Mouse (Mus musculus): Measurements from ENCODE around the gene Nppb. TPM values are rescaled to one million over a fixed set of nuclear protein-coding genes. Genes with fewer than 3 reads are reported as not detected.

Gene Nppb
- total and polyA plus RNA-seq, 3 experiments: not detected

GRCm38 (mm10) chr4:147937021-147937420 is 48.6 kb upstream of the Nppb start:
- TF ChIP-seq ETS1 (IDR thresholded peaks at IDR 0.05; ENCODE audit: low read depth, low read length) (no peak), ZKSCAN1 (IDR thresholded peaks at IDR 0.05; ENCODE audit: low read depth, low read length) (no peak), SIN3A (IDR thresholded peaks at IDR 0.05; ENCODE audit: low read length) (peak; percentile 4; the same call in 1 of the 2 replicates), MAZ (IDR thresholded peaks at IDR 0.05; ENCODE audit: low read depth, low read length) (peak; percentile 12; the same call in 1 of the 2 replicates)
- peaks cover 7 to 22% of the 10 kb centered on the region in 2 experiments for H3K4me1 ChIP-seq (ENCODE audit: control insufficient read depth in 1 of 2, insufficient read depth in 2 of 2, low read length in 2 of 2)
- H3K36me3 ChIP-seq (ENCODE audit: control insufficient read depth in 1 of 2, insufficient read depth in 2 of 2, low read length in 2 of 2): peaks cover 0 to 7% of the 10 kb centered on the region in 2 experiments; a peak in 2 of 4 replicates
- H3K27ac ChIP-seq (ENCODE audit: control insufficient read depth, low read depth, low read length): no peak overlapping the region
- peaks cover 14% of the 10 kb centered on the region for H3K79me2 ChIP-seq (ENCODE audit: control insufficient read depth, insufficient read depth, low read length, poor library complexity)
- DNase-seq (ENCODE audit: low read depth, low spot score): no peak
- no peaks in the 10 kb centered on the region for H3K27me3 ChIP-seq (ENCODE audit: control insufficient read depth in 1 of 2, insufficient read depth in 2 of 2, low read length in 2 of 2)
- peak overlapping the region; percentile 73 to 82 for H3K4me3 ChIP-seq (ENCODE audit: control insufficient read depth in 1 of 2, insufficient read depth in 1 of 2, low read depth in 2 of 2, low read length in 2 of 2)
- H3K9me3 ChIP-seq (replicated peaks; ENCODE audit: insufficient read depth, low read length): no peaks in the 10 kb centered on the region
- H3K9ac ChIP-seq (ENCODE audit: control insufficient read depth, low read depth, low read length, poor library complexity, severe bottlenecking): peak overlapping the region; percentile 52

- no peaks in the 10 kb centered on the region for H3K9me3 ChIP-seq (replicated peaks; ENCODE audit: insufficient read depth, low read length)
- peak; percentile 25 for DNase-seq (ENCODE audit: low read depth, low spot score)
- peak overlapping the region; percentile 10 to 39; a peak in 2 of 4 replicates for H3K4me3 ChIP-seq (ENCODE audit: control insufficient read depth in 1 of 2, insufficient read depth in 1 of 2, low read depth in 2 of 2, low read length in 2 of 2)
- no peaks in the 10 kb centered on the region for H3K27me3 ChIP-seq (ENCODE audit: control insufficient read depth in 1 of 2, insufficient read depth in 2 of 2, low read length in 2 of 2)
- no peak overlapping the region for H3K27ac ChIP-seq (ENCODE audit: control insufficient read depth, low read depth, low read length)
- peaks cover 18% of the 10 kb centered on the region for H3K79me2 ChIP-seq (ENCODE audit: control insufficient read depth, insufficient read depth, low read length, poor library complexity)
- no peak for TF ChIP-seq RCOR1 (IDR thresholded peaks at IDR 0.05; ENCODE audit: low read depth, low read length)
- TF ChIP-seq POLR2AphosphoS5 (IDR thresholded peaks at IDR 0.05; ENCODE audit: borderline replicate concordance, low read depth, low read length): no peak
- TF ChIP-seq TAL1 (IDR thresholded peaks at IDR 0.05; ENCODE audit: low read length): no peak
- no peak for TF ChIP-seq CHD1 (IDR thresholded peaks at IDR 0.05; ENCODE audit: low read depth, low read length)
- no peak for TF ChIP-seq MAX (IDR thresholded peaks at IDR 0.05; ENCODE audit: low read length)
- TF ChIP-seq RAD21 (IDR thresholded peaks at IDR 0.05; ENCODE audit: low read depth, low read length): no peak
- no peak for TF ChIP-seq MEF2A (IDR thresholded peaks at IDR 0.05; ENCODE audit: extremely low read depth, insufficient replicate concordance, low read depth, low read length, poor library complexity, severe bottlenecking)
- TF ChIP-seq POLR2A (IDR thresholded peaks at IDR 0.05; ENCODE audit: control insufficient read depth in 1 of 2, insufficient read depth in 1 of 2, low read depth in 1 of 2, low read length in 2 of 2, poor library complexity in 1 of 2): no peak
- no peak for TF ChIP-seq MYC (IDR thresholded peaks at IDR 0.05; ENCODE audit: low read depth, low read length)
- no peak for TF ChIP-seq MAZ (IDR thresholded peaks at IDR 0.05; ENCODE audit: low read depth, low read length)
- TF ChIP-seq MYB (IDR thresholded peaks at IDR 0.05; ENCODE audit: low read depth, low read length): no peak
- peak overlapping the region; percentile 15; the same call in 1 of the 2 replicates for H3K9ac ChIP-seq (ENCODE audit: control insufficient read depth, low read depth, low read length, poor library complexity, severe bottlenecking)
- peaks cover 0 to 7% of the 10 kb centered on the region in 2 experiments; a peak in 2 of 4 replicates for H3K36me3 ChIP-seq (ENCODE audit: control insufficient read depth in 1 of 2, insufficient read depth in 2 of 2, low read length in 2 of 2)
- peaks cover 7 to 24% of the 10 kb centered on the region in 2 experiments for H3K4me1 ChIP-seq (ENCODE audit: control insufficient read depth in 1 of 2, insufficient read depth in 2 of 2, low read length in 2 of 2)
Measured at GRCm38 (mm10) chr4:147937486-147937885, 48.1 kb upstream of the Nppb start.
